Mouse (Mus musculus) kidney, postnatal 0 days (tissue): Measurements from ENCODE around the gene Msh5. TPM values are rescaled to one million over a fixed set of nuclear protein-coding genes. Genes with fewer than 3 reads are reported as not detected.
"Not testable (repeated sequence)": the region's sequence is repeated elsewhere in the genome, so short reads cannot be mapped to it uniquely, and the experiment has no call there.

Experiments
- ATAC-seq: fragments of 200-750 bp; cut with Nextera tagmentation; replicated peaks from 2 replicates; pipeline ENCODE4 v1.8.0; 2017; ENCODE audit warnings: low read depth, moderate number of reproducible peaks, moderate TSS enrichment, moderate library complexity; ENCODE audit not compliant: low FRiP score
- DNase-seq: peaks from one replicate; pipeline ENCODE4 v3.0.0-alpha.2; 2016; ENCODE audit warnings: low spot score
- H3K27ac ChIP-seq: fragments of 300-500 bp; sonication (generic); 2 replicates; pipeline ENCODE4 v1.5.1; 2014; ENCODE audit warnings: mild to moderate bottlenecking
- H3K27me3 ChIP-seq: fragments of 300-500 bp; sonication (generic); 2 replicates; pipeline ENCODE4 v1.6.1; 2014; ENCODE audit warnings: low read length, mixed read lengths; ENCODE audit not compliant: insufficient read depth
- H3K36me3 ChIP-seq: fragments of 300-500 bp; sonication (generic); 2 replicates; pipeline ENCODE4 v1.6.1; 2014; ENCODE audit warnings: low read length, mixed read lengths; ENCODE audit not compliant: insufficient read depth
- H3K4me1 ChIP-seq: fragments of 300-500 bp; sonication (generic); replicated peaks from 2 replicates; pipeline ENCODE4 v1.6.1; 2014; ENCODE audit warnings: antibody characterized with exemption, low read length, mixed read lengths; ENCODE audit not compliant: insufficient read depth
- H3K4me2 ChIP-seq: fragments of 300-500 bp; sonication (generic); 2 replicates; pipeline ENCODE4 v1.6.1; 2014; ENCODE audit warnings: mild to moderate bottlenecking, low read length, moderate library complexity, mixed read lengths
- H3K4me3 ChIP-seq: fragments of 300-500 bp; sonication (generic); replicated peaks from 2 replicates; pipeline ENCODE4 v1.5.1; 2014; ENCODE audit warnings: low read depth, low read length
- H3K9ac ChIP-seq: fragments of 300-500 bp; sonication (generic); 2 replicates; pipeline ENCODE4 v1.6.1; 2014; ENCODE audit warnings: low read depth, low read length
- H3K9me3 ChIP-seq: fragments of 300-500 bp; sonication (generic); replicated peaks from 2 replicates; pipeline ENCODE4 v1.6.1; 2016; ENCODE audit warnings: low read length, inconsistent platforms, mixed read lengths
- CTCF ChIP-seq: IDR thresholded peaks from 2 replicates; pipeline ENCODE4 v1.5.1; 2016; ENCODE audit warnings: antibody characterized with exemption, low read depth, mild to moderate bottlenecking, moderate library complexity
- WGBS: fragments of 180-500 bp; shearing (Covaris S2); extraction: QIAGEN DNeasy Blood & Tissue Kit; methylation state at CpG from one replicate; pipeline ENCODE4 v1.1.7; 2014; 5-methylcytosine and 5-hydroxymethylcytosine counted together
- polyA plus RNA-seq: library from polyadenylated mRNA; unstranded; fragments of >200 nt; fragmentation: Nextera tagmentation; extraction: Ambion mirVana; gene quantifications from 2 replicates; pipeline ENCODE4 v1.2.1, GENCODE M21; 2015

Msh5 gene
- polyA plus RNA-seq, 1 experiment from 2014 or later = 2.7 TPM

DNA sequence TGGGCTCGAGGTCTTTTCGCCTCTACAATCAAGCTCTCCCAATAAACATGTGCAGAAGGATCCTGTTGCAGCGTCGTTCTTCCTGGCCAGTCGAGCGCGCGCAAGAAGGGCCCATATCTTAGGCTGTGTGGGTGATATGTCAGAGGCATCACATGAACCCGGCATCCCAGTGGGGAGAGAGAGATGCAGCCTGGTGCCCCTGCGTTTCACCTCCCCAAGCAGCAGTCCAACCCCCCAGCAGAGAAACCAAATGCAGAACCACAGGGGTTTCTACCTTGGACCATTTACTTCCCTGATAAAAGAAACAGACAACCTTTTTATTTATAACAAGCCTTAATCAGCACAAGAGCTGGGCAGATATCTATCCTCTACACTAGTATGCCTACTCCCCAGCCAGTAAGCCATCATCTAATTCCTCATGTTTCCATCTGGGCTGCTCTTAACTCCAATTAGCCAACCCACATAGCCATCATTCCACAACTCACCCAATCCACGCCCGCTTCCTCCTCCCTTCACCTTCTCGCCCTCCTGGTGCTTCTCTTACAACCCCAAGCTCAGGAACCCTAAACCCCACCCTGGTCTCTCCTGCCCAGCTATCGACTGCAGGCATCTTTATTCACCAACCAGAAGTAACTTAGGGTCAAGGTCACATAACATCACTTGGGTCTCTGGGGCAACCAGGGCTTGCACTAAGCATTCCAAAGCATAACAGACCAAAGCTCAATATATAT, 50.0 kb downstream of the Msh5 start:
- no peak for ATAC-seq
- H3K27me3 ChIP-seq = no peaks in the 10 kb centered on the region
- WGBS = 79% methylated on average over 12 of the region's 14 CpGs
- 0 out of 2 replicates have a peak overlapping the region, but pooled peaks have one; percentile 18 for H3K4me2 ChIP-seq
- TF ChIP-seq CTCF = no peak
- no peak overlapping the region for H3K27ac ChIP-seq
- H3K36me3 ChIP-seq = no peaks in the 10 kb centered on the region
- no peak for DNase-seq
- peaks cover 8% of the 10 kb centered on the region; the same call in 1 of the 2 replicates for H3K4me1 ChIP-seq
- no peak overlapping the region for H3K4me3 ChIP-seq
- H3K9me3 ChIP-seq = no peaks in the 10 kb centered on the region
- H3K9ac ChIP-seq = no peak overlapping the region

GRCm38 (mm10) chr17:34995927-34996326, 50.6 kb downstream of the Msh5 start:
- not testable (repeated sequence) for H3K4me1 ChIP-seq, H3K27me3 ChIP-seq, H3K4me3 ChIP-seq, DNase-seq, H3K27ac ChIP-seq, ATAC-seq, H3K9me3 ChIP-seq, H3K36me3 ChIP-seq, H3K9ac ChIP-seq, H3K4me2 ChIP-seq
- WGBS = over 99% methylated on average over 4 of the region's 4 CpGs

- H3K4me2 ChIP-seq, H3K9ac ChIP-seq, H3K36me3 ChIP-seq, H3K4me1 ChIP-seq, ATAC-seq, H3K4me3 ChIP-seq, H3K9me3 ChIP-seq, H3K27ac ChIP-seq, DNase-seq, H3K27me3 ChIP-seq: not testable (repeated sequence)
- WGBS = 88% methylated on average over 4 of the region's 4 CpGs
These were observed 51.4 kb downstream of the Msh5 start for GRCm38 (mm10) chr17:34995192-34995591.

DNA sequence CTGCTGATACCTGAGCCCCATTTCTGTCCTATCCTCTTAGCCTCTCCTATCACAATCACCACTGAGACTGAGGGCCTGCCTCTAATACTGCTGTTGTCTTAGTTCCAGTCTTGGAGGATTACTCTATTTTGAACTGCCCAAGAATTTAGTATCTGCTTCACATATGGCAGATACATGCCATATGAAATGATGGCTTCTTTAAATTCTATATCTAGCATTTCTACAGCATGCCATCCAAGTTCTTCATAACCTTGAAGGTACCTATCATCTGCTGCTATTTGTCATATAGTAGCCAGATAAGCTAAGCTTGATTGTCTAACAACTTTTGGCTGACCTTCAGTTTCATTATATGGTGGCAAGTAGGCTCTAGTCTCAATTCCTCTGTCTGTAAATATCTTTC, 51.8 kb downstream of the Msh5 start:
- TF ChIP-seq CTCF = no peak

GRCm38 (mm10) chr17:34984218-34984617, 62.3 kb downstream of the Msh5 start:
- Histone ChIP-seq H3K27ac (no peak overlapping the region), H3K27me3 (no peaks in the 10 kb centered on the region), H3K36me3 (peaks cover 13% of the 10 kb centered on the region), H3K9me3 (no peaks in the 10 kb centered on the region), H3K9ac (no peak overlapping the region), H3K4me2 (no peak overlapping the region), H3K4me1 (0 out of 2 replicates have a peak, but pooled peaks cover 6% of the 10 kb centered on the region), H3K4me3 (no peak overlapping the region)
- WGBS = 74% methylated on average over 2 of the region's 2 CpGs
- DNase-seq (peak; percentile 78), ATAC-seq (no peak)
- TF ChIP-seq CTCF = peak; percentile 84

More for the DNA sequence above, 51.8 kb downstream of the Msh5 start:
- ATAC-seq (no peak), DNase-seq (no peak)
- Histone ChIP-seq H3K4me2 (no peak overlapping the region), H3K27ac (no peak overlapping the region), H3K36me3 (peaks cover 6% of the 10 kb centered on the region; the same call in 1 of the 2 replicates), H3K9me3 (no peaks in the 10 kb centered on the region), H3K9ac (no peak overlapping the region), H3K4me3 (no peak overlapping the region), H3K27me3 (no peaks in the 10 kb centered on the region), H3K4me1 (peaks cover 6% of the 10 kb centered on the region; the same call in 1 of the 2 replicates)

GRCm38 (mm10) chr17:34982328-34982727, 64.2 kb downstream of the Msh5 start:
- H3K4me1 ChIP-seq = 0 out of 2 replicates have a peak, but pooled peaks cover 6% of the 10 kb centered on the region
- H3K27me3 ChIP-seq = no peaks in the 10 kb centered on the region
- peaks cover 13% of the 10 kb centered on the region for H3K36me3 ChIP-seq
- DNase-seq (peak; percentile 41), ATAC-seq (no peak)
- H3K4me2 ChIP-seq = peak overlapping the region; percentile 98
- peak overlapping the region; percentile 80 for H3K9ac ChIP-seq
- H3K27ac ChIP-seq = peak overlapping the region; percentile 95
- WGBS = under 1% methylated on average over 15 of the region's 15 CpGs
- no peak for TF ChIP-seq CTCF
- H3K4me3 ChIP-seq = peak overlapping the region; percentile 80
- H3K9me3 ChIP-seq = no peaks in the 10 kb centered on the region
